Mouse (Mus musculus) small intestine, adult 2 months (tissue): ENCODE measurements at regions not wholly inside any gene's neighbourhood (a gene's known extent, or its start where the extent isn't known, plus 50 kb on each side); places are given as distances from the start of the nearest gene placed in this dataset.

Experiments
- CTCF ChIP-seq: fragments of 200-500 bp; IDR thresholded peaks from 2 replicates; pipeline ENCODE4 v1.5.1; 2012; ENCODE audit warnings: low read depth, mild to moderate bottlenecking, control low read depth, inconsistent platforms, low read length, moderate library complexity, mixed read lengths; ENCODE audit not compliant: insufficient replicate concordance, insufficient read length; ENCODE audit errors: extremely low read depth
- POLR2A ChIP-seq: fragments of 200-500 bp; IDR thresholded peaks from 2 replicates; pipeline ENCODE4 v1.6.1; 2012; ENCODE audit warnings: low read depth, mild to moderate bottlenecking, control low read depth, inconsistent platforms, low read length, moderate library complexity

DNA sequence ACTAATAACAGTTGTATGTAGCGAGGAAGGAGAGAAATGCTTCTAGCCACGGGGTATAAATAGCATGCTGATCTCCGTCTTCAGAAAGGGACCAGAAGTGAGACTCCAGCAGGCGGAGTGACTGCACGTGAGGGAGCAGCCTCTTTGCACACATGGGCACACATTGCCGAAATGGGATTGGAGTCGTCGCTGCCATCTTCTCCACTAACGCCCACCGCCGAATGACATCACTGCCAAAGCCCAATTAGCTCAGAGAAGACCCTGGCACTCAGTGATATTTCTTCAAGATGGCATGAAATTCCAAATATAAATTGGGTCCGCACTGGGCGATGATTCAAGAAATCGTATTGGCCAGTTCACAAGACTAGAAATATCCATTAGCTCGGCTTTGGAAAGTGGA, 220.9 kb upstream of the Nr4a3 start:
- TF ChIP-seq CTCF = no peak
- TF ChIP-seq POLR2A = no peak
